Mouse (Mus musculus) E14TG2a.4 (cell line): ENCODE measurements around the gene Use1.

Source experiments
- H3K27me3 ChIP-seq: 2 replicates; pipeline ENCODE4 v1.6.1; 2014; ENCODE audit warnings: low read length, control low read depth; ENCODE audit not compliant: insufficient read depth
- H3K36me3 ChIP-seq: 2 replicates; pipeline ENCODE4 v1.6.1; 2014; ENCODE audit warnings: low read length, control low read depth; ENCODE audit not compliant: insufficient read depth
- H3K4me1 ChIP-seq: replicated peaks from 2 replicates; pipeline ENCODE4 v1.6.1; 2014; ENCODE audit warnings: low read depth, low read length, control low read depth
- H3K4me3 ChIP-seq: replicated peaks from 2 replicates; pipeline ENCODE4 v1.5.1; 2014; ENCODE audit warnings: mild to moderate bottlenecking, low read length
- H3K9me3 ChIP-seq: 2 replicates; pipeline ENCODE4 v1.6.1; 2014; ENCODE audit warnings: low read length, control low read depth
- CTCF ChIP-seq: conservative IDR thresholded peaks from 2 replicates; pipeline ENCODE4 v1.5.1; 2014; ENCODE audit warnings: low read length
- NANOG ChIP-seq: IDR thresholded peaks from 2 replicates; pipeline ENCODE4 v1.6.1; 2014; ENCODE audit warnings: borderline replicate concordance, low read length, mixed read lengths
- POU5F1 ChIP-seq: IDR thresholded peaks from 2 replicates; pipeline ENCODE4 v1.6.1; 2014; ENCODE audit warnings: low read length, borderline replicate concordance

Use1 gene

DNA sequence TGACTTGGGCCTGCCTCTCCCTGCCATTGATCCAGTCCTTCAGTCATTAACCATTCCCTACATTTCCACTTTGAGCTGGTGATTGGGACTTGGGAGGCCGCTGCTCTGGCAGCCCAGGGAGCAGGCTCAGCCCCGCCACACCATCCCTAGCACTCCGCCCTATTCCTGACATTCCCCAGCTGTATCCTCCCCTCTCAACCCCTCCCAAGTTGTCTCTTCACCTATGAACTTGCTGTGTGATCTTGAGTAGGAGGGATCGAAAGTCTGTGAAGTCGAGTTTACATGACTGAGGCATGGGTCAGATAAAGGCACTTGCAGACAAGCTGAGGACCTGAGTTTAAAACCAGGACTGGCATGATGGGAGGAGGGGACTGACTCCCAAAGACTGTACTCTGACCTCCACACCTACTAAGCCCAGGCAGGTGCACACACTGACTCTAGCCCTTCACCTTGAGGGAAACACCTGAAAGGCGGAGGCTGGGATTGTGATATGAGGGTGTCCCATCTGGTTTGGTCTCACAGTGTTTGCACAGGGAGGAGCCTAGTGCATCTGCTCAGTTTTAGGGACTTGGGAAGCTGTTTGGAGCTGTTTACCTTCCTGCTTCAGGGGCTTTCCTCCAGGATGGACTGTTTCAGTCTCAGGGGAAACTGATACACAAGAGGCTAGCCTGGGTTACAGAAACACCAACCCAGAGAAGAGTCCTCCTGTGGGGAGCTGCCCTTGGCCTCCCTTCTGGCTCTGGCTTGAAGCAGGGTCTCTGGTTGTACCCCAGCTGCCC, 36.6 kb downstream of the Use1 start:
- TF ChIP-seq POU5F1, result no peak
- TF ChIP-seq CTCF, result no peak
- TF ChIP-seq NANOG, result no peak
- Histone ChIP-seq H3K36me3 (peaks cover 72% of the 10 kb centered on the region), H3K4me3 (peak overlapping the region; percentile 100), H3K4me1 (peaks cover 61% of the 10 kb centered on the region), H3K27me3 (no peaks in the 10 kb centered on the region), H3K9me3 (no peaks in the 10 kb centered on the region)

DNA sequence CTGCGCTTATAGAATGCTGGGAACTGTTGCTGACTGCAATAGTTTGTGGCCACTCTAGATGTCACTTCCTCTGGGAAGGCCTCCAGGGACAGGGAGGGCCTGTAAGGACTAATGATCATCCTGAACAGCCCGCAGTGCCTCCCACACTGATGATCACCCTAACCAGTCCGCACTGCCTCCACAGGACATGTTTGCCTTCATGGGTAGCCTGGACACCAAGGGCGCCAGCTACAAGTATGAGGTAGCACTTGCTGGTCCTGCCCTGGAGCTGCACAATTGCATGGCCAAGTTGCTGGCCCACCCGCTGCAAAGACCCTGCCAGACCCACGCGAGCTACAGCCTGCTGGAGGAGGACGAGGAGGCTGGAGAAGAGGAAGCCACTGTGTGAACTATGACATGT, 37.4 kb downstream of the Use1 start:
- H3K27me3 ChIP-seq, result no peaks in the 10 kb centered on the region
- H3K36me3 ChIP-seq, result peaks cover 73% of the 10 kb centered on the region
- peak overlapping the region; percentile 100 for H3K4me3 ChIP-seq
- H3K9me3 ChIP-seq, result no peaks in the 10 kb centered on the region
- TF ChIP-seq CTCF, result no peak
- TF ChIP-seq POU5F1, result no peak
- no peak for TF ChIP-seq NANOG
- peaks cover 65% of the 10 kb centered on the region for H3K4me1 ChIP-seq

DNA sequence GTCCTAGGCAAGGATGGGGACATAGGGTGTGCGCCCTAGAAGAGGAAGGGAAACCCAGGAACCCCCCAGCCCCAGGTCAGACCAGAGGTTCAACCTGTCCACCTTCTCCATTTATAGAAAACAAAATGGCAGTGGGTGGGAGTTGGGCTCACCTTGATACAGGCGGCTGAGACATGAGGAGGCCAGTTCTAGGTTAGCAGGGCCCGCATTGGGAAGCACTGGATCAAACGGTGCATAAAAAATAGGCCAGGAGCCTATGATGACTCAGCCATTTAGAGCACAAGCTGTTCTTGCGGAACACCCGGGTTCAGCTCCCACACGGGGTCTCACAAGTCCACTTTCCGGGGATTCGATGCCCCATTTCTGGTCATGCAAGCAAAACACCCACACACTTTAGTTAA, 38.3 kb downstream of the Use1 start:
- Histone ChIP-seq H3K9me3 (no peaks in the 10 kb centered on the region), H3K27me3 (no peaks in the 10 kb centered on the region), H3K36me3 (peaks cover 76% of the 10 kb centered on the region), H3K4me3 (peak overlapping the region; percentile 100), H3K4me1 (peaks cover 62% of the 10 kb centered on the region)
- TF ChIP-seq CTCF (no peak), POU5F1 (no peak), NANOG (no peak)

DNA sequence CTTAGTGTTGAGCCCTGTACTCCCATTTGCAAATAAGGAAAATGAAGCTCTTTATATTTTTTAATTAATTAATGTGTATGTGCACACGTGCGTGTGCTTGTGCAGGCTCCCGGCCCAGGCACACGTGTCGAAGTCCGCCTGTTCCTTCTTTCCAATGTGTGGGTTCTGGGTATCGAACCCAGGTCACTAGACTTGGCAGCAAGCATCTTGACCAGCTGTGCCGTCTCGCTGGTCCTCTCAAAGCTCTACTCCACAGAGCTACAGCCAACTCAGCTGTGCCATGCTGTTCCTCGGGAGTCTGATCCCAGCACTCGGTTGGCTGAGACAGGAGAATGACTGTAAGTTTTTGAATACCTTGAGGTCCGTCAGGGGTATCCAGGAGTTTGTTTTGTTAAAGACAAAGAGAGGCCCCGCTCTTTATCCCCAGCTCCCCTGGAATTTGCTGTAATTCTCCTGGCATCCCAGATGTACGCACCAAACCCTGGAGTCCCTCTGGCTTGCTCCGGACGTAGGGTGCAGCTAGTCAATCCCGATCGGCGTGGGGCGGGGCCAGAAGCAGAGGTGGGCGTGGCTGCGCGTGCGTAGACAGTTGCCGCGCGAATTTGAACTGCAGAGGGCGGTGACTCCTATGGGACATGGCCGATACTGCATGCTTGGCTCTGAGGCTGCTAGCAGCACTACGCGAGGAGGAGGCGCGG, 38.9 kb downstream of the Use1 start, which contains the start of gene Ankle1:
Gene Ankle1 (plus strand): TSS at position 610 of the 698 bp plus-strand sequence.
- Histone ChIP-seq H3K27me3 (no peaks in the 10 kb centered on the region), H3K9me3 (no peaks in the 10 kb centered on the region), H3K4me1 (peaks cover 62% of the 10 kb centered on the region), H3K36me3 (peaks cover 72% of the 10 kb centered on the region), H3K4me3 (peak within 1 kb of the TSS; percentile 100)
- TF ChIP-seq CTCF, result peak; percentile 34
- TF ChIP-seq NANOG, result no peak

DNA sequence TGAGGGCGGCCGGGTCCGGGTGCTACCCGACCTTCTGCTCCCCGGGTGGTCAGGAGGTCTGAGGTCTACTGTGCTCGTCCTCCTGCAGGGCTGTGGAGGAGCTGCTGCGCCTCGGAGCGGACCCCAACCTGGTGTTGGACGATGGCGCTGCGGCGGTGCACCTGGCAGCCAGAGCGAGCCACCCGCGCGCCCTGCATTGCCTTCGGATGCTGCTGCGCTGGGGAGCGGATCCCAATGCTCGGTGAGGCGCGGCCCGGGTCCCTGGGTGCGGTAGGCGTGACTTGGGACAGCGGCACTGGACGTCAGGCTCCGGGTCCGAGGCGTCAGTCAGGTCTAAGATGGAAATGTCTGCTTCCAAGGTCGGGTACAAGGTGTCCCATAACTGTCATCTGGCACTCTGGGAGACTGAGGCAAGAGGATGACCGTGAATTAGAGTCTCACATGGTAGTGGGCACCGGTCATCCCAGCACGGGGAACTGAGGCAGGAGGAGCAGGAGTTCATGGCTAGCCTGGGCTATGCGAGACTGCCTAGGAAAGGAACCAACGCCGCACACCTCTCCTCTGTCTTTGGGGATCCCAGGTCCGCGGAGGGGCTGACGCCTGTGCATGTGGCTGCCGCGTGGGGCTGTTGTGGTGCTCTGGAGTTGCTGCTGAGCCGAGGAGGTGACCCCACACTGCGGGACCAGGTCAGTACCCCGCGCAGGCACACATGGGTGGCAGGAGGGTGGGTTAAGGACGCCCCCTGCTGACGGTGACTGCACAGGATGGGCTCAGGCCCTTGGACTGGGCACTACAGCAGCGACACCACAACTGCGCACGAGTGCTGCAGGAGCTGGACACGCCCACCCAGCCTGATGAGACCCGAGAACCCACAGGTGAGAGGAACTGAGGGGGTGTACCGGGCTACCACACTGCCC, 39.7 kb downstream of the Use1 start:
- TF ChIP-seq CTCF (peak; percentile 40), NANOG (no peak)
- Histone ChIP-seq H3K4me3 (peak overlapping the region; percentile 100), H3K27me3 (no peaks in the 10 kb centered on the region), H3K4me1 (peaks cover 63% of the 10 kb centered on the region), H3K9me3 (no peaks in the 10 kb centered on the region), H3K36me3 (peaks cover 64% of the 10 kb centered on the region)

DNA sequence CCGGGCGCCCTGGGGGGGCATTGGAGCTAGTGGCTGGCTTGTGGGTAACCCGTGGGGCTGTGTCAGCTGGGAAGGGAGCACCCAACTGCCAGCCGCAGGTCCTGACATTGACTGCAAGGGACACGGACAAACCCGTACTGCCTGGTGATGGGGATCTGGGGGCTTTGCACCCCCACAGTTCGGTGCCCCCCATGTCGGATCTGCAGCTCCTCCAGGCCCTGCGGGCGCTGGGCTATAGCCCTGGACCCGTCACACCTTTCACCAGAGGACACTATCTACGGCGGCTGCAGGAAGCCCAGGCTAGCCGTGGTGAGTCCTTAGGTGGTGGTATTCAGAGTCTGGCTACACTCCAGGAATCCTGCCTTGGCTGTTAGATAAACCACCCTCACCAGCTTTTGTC, 40.8 kb downstream of the Use1 start:
- Histone ChIP-seq H3K36me3 (peaks cover 59% of the 10 kb centered on the region), H3K4me3 (peak overlapping the region; percentile 100), H3K4me1 (peaks cover 66% of the 10 kb centered on the region), H3K9me3 (no peaks in the 10 kb centered on the region), H3K27me3 (no peaks in the 10 kb centered on the region)
- TF ChIP-seq NANOG (no peak), CTCF (no peak), POU5F1 (no peak)

DNA sequence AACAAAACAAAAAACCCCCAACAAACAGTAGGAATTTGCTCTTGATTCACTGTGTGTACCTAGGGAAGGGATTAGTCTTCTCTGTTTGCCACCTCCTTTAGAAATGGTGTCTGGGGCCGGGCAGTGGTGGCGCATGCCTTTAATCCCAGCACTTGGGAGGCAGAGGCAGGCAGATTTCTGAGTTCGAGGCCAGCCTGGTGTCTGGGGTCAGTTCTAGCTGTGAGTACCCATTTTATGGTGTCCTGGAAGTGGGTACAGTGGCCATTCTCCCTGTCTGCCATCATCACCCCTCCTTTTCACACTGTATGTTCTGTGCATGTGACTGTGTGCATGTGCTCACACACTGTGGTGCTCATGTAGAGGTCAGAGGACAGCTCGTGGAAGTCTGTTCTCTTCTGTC, 41.6 kb downstream of the Use1 start:
- TF ChIP-seq CTCF, result no peak
- TF ChIP-seq NANOG, result no peak
- no peak for TF ChIP-seq POU5F1
- H3K4me1 ChIP-seq, result peaks cover 58% of the 10 kb centered on the region
- H3K36me3 ChIP-seq, result peaks cover 51% of the 10 kb centered on the region
- H3K27me3 ChIP-seq, result no peaks in the 10 kb centered on the region
- no peaks in the 10 kb centered on the region for H3K9me3 ChIP-seq
- H3K4me3 ChIP-seq, result no peak overlapping the region
